Mouse (Mus musculus) thymus, postnatal 36 days (tissue): ENCODE measurements around the gene Pdzd2.
A peak's percentile ranks its signal among the peaks of the same experiment; 100 is the strongest.

Source experiments
- DNase-seq, 2 experiments: peaks; one replicate each; pipeline ENCODE4 v3.0.0; 2022; ENCODE audit warnings: mixed read lengths in 2 of 2

The Pdzd2 gene

GRCm38 (mm10) chr15:12573621-12574020 lies 166.1 kb downstream of the Pdzd2 start:
- DNase-seq: no peak

GRCm38 (mm10) chr15:12571168-12571567 lies 168.6 kb downstream of the Pdzd2 start:
- DNase-seq: no peak

GRCm38 (mm10) chr15:12566637-12567440 lies 172.9 kb downstream of the Pdzd2 start:
- no peak for DNase-seq

- DNase-seq: no peak
These were observed 174.4 kb downstream of the Pdzd2 start for GRCm38 (mm10) chr15:12565281-12565680.

- no peak for DNase-seq
These were observed 179.2 kb downstream of the Pdzd2 start for GRCm38 (mm10) chr15:12560505-12560904.

- DNase-seq: no peak
These were observed 181.9 kb downstream of the Pdzd2 start for GRCm38 (mm10) chr15:12557663-12558436.

GRCm38 (mm10) chr15:12553211-12553610 lies 186.5 kb downstream of the Pdzd2 start:
- DNase-seq: no peak

GRCm38 (mm10) chr15:12550919-12551318 lies 188.8 kb downstream of the Pdzd2 start:
- peak in 1 of 2 experiments; percentile 10 for DNase-seq

- no peak for DNase-seq
These were observed 189.3 kb downstream of the Pdzd2 start for GRCm38 (mm10) chr15:12550376-12550775.

- DNase-seq: peak; percentile 6 to 17
These were observed 189.8 kb downstream of the Pdzd2 start for GRCm38 (mm10) chr15:12549919-12550305.

- DNase-seq: peak; percentile 24 to 28
These were observed 190.3 kb downstream of the Pdzd2 start for GRCm38 (mm10) chr15:12549271-12549918.

GRCm38 (mm10) chr15:12548696-12549095 lies 191.0 kb downstream of the Pdzd2 start:
- no peak for DNase-seq

- DNase-seq: no peak
These were observed 191.9 kb downstream of the Pdzd2 start for GRCm38 (mm10) chr15:12547640-12548405.

GRCm38 (mm10) chr15:12546781-12547180 lies 192.9 kb downstream of the Pdzd2 start:
- DNase-seq: no peak

- no peak for DNase-seq
These were observed 194.1 kb downstream of the Pdzd2 start for GRCm38 (mm10) chr15:12545671-12546070.

GRCm38 (mm10) chr15:12545220-12545619 lies 194.5 kb downstream of the Pdzd2 start:
- no peak for DNase-seq

- DNase-seq: no peak
These were observed 195.9 kb downstream of the Pdzd2 start for GRCm38 (mm10) chr15:12543686-12544325.

GRCm38 (mm10) chr15:12542316-12542715 lies 197.4 kb downstream of the Pdzd2 start:
- DNase-seq: no peak

GRCm38 (mm10) chr15:12539618-12540302 lies 200.0 kb downstream of the Pdzd2 start:
- DNase-seq: no peak

- DNase-seq: no peak
These were observed 206.5 kb downstream of the Pdzd2 start for GRCm38 (mm10) chr15:12533254-12533653.

- DNase-seq: no peak
These were observed 207.2 kb downstream of the Pdzd2 start for GRCm38 (mm10) chr15:12532568-12532967.

- no peak for DNase-seq
These were observed 216.9 kb downstream of the Pdzd2 start for GRCm38 (mm10) chr15:12522810-12523209.
